Mouse (Mus musculus) neural tube, embryonic 11.5 days (tissue): ENCODE measurements at regions not wholly inside any gene's neighbourhood (a gene's known extent, or its start where the extent isn't known, plus 50 kb on each side); places are given as distances from the start of the nearest gene placed in this dataset.

Experiments used
- ATAC-seq: fragments of 200-750 bp; cut with Nextera tagmentation; 2 replicates; pipeline ENCODE4 v1.8.0; 2017; ENCODE audit warnings: moderate number of reproducible peaks, mild to moderate bottlenecking, moderate TSS enrichment, moderate library complexity; ENCODE audit not compliant: insufficient read depth, low FRiP score, low TSS enrichment
- DNase-seq: peaks from one replicate; pipeline ENCODE4 v3.0.0-alpha.2; 2015; ENCODE audit warnings: low spot score
- H3K27ac ChIP-seq: fragments of 300-500 bp; sonication (generic); 2 replicates; pipeline ENCODE4 v1.5.1; 2014; ENCODE audit warnings: low read depth, mild to moderate bottlenecking, low read length
- H3K27me3 ChIP-seq: fragments of 300-500 bp; sonication (generic); 2 replicates; pipeline ENCODE4 v1.6.1; 2014; ENCODE audit warnings: mild to moderate bottlenecking, low read length, mixed read lengths; ENCODE audit not compliant: control insufficient read depth, insufficient read depth
- H3K36me3 ChIP-seq: fragments of 300-500 bp; sonication (generic); 2 replicates; pipeline ENCODE4 v1.6.1; 2014; ENCODE audit warnings: mild to moderate bottlenecking, low read length, moderate library complexity, mixed read lengths; ENCODE audit not compliant: control insufficient read depth, insufficient read depth
- H3K4me1 ChIP-seq: fragments of 300-500 bp; sonication (generic); 2 replicates; pipeline ENCODE4 v1.6.1; 2014; ENCODE audit warnings: low read length, mixed read lengths; ENCODE audit not compliant: control insufficient read depth, insufficient read depth
- H3K4me2 ChIP-seq: fragments of 300-500 bp; sonication (generic); 2 replicates; pipeline ENCODE4 v1.6.1; 2014; ENCODE audit warnings: low read depth, mild to moderate bottlenecking, moderate library complexity
- H3K4me3 ChIP-seq: fragments of 300-500 bp; sonication (generic); 2 replicates; pipeline ENCODE4 v1.5.1; 2014; ENCODE audit warnings: low read depth, low read length
- H3K9ac ChIP-seq: fragments of 300-500 bp; sonication (generic); 2 replicates; pipeline ENCODE4 v1.6.1; 2014; ENCODE audit warnings: mild to moderate bottlenecking, low read length
- H3K9me3 ChIP-seq: fragments of 300-500 bp; sonication (generic); 2 replicates; pipeline ENCODE4 v1.6.1; 2016; ENCODE audit warnings: low read length; ENCODE audit not compliant: control insufficient read depth
- WGBS: fragments of 180-500 bp; shearing (Covaris S2); extraction: QIAGEN DNeasy Blood & Tissue Kit; methylation state at CpG from one replicate; pipeline ENCODE4 v1.1.7; 2014; 5-methylcytosine and 5-hydroxymethylcytosine counted together

DNA sequence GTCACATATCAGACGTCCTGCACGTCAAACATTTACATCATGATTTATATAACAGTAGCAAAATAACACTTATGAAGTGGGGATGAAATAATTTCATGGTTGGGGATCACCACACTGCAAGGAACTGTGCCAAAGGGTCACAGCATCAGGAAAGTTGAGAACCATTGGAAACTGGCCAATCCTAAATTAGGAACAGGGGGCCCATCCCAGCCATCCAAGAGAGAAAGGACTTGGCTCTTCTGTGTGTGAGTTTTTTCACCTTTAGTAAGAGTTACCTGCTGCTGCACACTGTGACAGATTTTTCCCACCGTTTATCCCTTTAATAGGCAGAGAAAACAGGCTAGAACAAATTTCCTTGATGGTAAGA, 141.2 kb upstream of the Hs6st1 start:
- Histone ChIP-seq H3K9me3 (no peaks in the 10 kb centered on the region), H3K4me2 (no peak overlapping the region), H3K27me3 (no peaks in the 10 kb centered on the region), H3K4me1 (no peaks in the 10 kb centered on the region), H3K27ac (no peak overlapping the region), H3K36me3 (no peaks in the 10 kb centered on the region), H3K9ac (no peak overlapping the region), H3K4me3 (no peak overlapping the region)
- ATAC-seq (no peak), DNase-seq (no peak)
- WGBS: 57% methylated on average over 3 of the region's 3 CpGs

DNA sequence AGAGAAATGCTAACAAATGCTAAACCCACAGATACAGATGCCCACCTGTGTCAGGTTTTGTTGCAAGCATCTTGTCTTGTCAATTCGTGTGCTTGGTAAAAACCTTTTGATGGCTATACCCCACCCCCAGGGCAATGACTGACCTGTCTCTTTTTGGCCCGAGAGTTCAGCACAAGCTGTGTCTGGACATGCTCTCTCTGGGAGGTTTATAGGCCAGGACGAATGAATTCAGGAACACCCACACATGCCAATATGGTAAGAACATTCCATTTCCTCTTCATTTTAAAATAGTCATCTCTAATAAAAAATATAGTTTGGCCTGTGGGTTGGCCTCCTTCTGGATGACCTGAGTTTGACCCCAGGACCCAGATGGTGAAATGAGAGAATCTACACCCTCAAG, 137.8 kb upstream of the Hs6st1 start:
- no peak overlapping the region for H3K4me2 ChIP-seq
- no peaks in the 10 kb centered on the region for H3K9me3 ChIP-seq
- ATAC-seq (no peak), DNase-seq (no peak)
- 56% methylated on average over 3 of the region's 3 CpGs for WGBS
- no peak overlapping the region for H3K4me3 ChIP-seq
- no peaks in the 10 kb centered on the region for H3K36me3 ChIP-seq
- no peaks in the 10 kb centered on the region for H3K27me3 ChIP-seq
- no peak overlapping the region for H3K27ac ChIP-seq
- no peak overlapping the region for H3K9ac ChIP-seq
- no peaks in the 10 kb centered on the region for H3K4me1 ChIP-seq

DNA sequence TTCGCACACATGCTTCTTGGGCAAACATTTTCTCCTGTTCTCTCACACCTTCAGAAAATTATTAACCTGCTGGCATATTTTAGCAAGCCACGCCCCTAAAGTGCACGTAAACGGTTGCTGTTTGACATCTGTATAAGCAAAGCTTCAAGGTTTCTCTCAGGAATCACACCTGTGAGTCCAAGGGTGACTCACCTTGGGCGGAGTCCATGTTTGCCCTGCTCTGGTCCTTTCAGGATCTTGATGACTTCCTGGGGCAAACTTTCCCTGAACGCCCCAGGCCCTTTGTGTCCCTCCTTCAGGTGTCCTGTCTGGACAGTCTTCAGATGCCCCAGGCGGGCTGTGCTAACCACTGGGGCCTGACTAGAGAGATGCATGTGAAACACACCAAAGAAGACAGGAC, 137.1 kb upstream of the Hs6st1 start:
- H3K27ac ChIP-seq: no peak overlapping the region
- 90% methylated on average over 7 of the region's 7 CpGs for WGBS
- no peak overlapping the region for H3K4me2 ChIP-seq
- H3K4me3 ChIP-seq: no peak overlapping the region
- no peaks in the 10 kb centered on the region for H3K36me3 ChIP-seq
- no peaks in the 10 kb centered on the region for H3K9me3 ChIP-seq
- no peak overlapping the region for H3K9ac ChIP-seq
- H3K27me3 ChIP-seq: no peaks in the 10 kb centered on the region
- no peaks in the 10 kb centered on the region for H3K4me1 ChIP-seq
- ATAC-seq (no peak), DNase-seq (no peak)

DNA sequence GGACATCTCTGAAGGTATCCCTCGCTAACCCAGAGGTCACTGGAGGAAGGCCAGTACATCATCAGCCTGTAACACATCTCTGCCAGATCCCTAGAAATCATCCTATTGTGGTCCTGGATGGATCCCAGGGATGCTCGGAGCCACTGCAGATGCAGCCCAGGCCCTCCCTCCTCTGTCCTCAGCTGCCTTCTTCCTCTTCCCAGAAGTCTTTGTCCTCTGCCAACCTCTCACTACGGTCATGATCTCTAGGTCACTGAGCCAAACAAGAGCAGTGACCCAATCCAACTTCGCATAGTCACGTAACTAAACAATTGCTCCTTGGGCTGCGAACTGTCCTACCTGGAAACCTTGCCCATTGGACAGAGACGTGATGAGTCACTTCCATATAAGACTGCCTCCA, 134.7 kb upstream of the Hs6st1 start:
- WGBS: 89% methylated on average over 7 of the region's 7 CpGs
- no peak for DNase-seq
- no peak for ATAC-seq

DNA sequence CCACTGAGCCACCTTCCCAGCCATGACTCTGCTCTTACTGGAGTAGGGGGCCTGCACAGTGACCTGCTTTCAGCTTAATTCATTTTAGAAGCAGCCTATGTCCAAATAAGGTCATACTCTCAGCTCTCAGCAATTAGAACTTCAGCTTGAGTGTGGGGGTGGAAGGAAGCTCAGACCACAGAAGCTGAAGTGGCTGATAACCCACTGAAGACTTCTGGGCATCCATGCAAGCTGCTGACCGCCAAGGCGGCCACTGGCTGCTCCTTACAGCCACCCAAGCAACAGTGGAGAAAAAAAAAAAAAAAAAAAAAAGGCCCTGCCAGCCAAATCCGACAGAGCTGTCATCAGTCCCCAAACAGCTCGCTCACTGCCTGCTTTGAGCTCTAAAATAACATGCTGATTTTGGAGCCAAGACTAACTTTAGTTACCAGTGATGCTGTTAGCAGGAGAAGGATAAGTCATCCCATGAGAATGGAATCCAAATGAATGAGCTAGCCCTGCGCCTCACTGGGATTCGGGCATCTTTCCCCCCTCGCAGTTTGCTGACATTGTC, 133.0 kb upstream of the Hs6st1 start:
- no peak overlapping the region for H3K27ac ChIP-seq
- no peaks in the 10 kb centered on the region for H3K4me1 ChIP-seq
- WGBS: 82% methylated on average over 7 of the region's 7 CpGs
- H3K36me3 ChIP-seq: no peaks in the 10 kb centered on the region
- no peak overlapping the region for H3K9ac ChIP-seq
- ATAC-seq (no peak), DNase-seq (no peak)
- H3K27me3 ChIP-seq: no peaks in the 10 kb centered on the region
- H3K4me3 ChIP-seq: no peak overlapping the region
- no peak overlapping the region for H3K4me2 ChIP-seq
- H3K9me3 ChIP-seq: no peaks in the 10 kb centered on the region

More for the DNA sequence above, 134.7 kb upstream of the Hs6st1 start:
- no peaks in the 10 kb centered on the region for H3K9me3 ChIP-seq
- no peak overlapping the region for H3K9ac ChIP-seq
- no peaks in the 10 kb centered on the region for H3K4me1 ChIP-seq
- no peak overlapping the region for H3K27ac ChIP-seq
- no peak overlapping the region for H3K4me3 ChIP-seq
- no peaks in the 10 kb centered on the region for H3K27me3 ChIP-seq
- H3K4me2 ChIP-seq: no peak overlapping the region
- no peaks in the 10 kb centered on the region for H3K36me3 ChIP-seq

DNA sequence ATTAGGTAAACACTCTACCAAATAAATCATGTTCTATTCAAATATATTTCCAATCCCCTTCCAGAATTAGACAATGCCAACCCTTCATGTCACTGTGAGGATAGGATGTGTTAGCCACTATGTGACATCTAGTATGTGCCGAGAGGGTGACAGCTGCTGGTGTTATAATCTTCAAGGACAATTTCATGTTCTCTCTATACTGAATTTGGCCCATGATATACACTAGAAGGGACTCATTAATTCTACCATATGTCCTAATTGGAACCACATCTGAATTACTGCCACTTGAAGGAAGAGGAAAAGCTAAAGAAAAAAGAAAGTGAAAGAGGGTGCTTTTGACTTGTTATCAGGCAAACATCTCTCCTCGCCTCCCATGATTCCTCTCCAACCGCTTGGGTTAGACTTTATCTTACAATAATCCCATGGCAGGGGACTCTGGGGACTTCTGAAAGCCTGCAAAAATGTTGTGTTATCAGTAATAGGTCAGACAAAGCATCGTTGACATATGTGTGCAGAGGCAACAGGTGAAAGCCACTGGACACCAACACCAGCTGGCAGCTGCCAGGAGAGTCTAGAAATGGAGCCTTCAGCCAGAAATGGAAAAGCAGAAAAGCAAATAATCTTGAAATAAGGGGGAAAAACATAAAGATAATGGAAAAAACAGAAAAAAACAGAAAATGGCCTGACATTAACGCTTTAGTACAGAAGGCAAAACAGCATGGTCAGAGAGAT, 131.7 kb upstream of the Hs6st1 start:
- ATAC-seq: no peak
- H3K4me3 ChIP-seq: no peak overlapping the region
- no peak for DNase-seq
- H3K27ac ChIP-seq: no peak overlapping the region
- H3K36me3 ChIP-seq: no peaks in the 10 kb centered on the region
- H3K9ac ChIP-seq: no peak overlapping the region
- no peaks in the 10 kb centered on the region for H3K27me3 ChIP-seq
- peaks cover 3% of the 10 kb centered on the region; the same call in 1 of the 2 replicates for H3K4me1 ChIP-seq
- H3K9me3 ChIP-seq: no peaks in the 10 kb centered on the region
- no peak overlapping the region for H3K4me2 ChIP-seq
- 81% methylated on average over 5 of the region's 5 CpGs for WGBS

DNA sequence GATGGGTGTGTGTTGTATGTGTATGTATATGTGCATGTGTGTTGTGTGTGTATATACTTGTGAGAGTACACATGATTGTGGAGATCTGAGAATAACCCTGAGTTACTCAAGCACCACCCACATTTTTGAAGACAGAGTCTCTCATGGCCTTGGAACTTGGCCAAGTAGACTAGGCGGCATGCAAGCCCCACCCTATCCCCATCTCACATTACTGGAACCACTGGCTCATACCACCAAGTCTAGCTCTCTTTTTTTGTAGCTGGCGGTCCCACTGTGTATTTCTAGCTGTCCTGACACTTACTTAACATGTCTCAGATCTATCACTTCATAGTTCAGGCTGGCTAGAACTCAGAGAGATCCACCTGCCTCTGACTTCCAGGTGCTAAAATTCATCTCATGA, 128.0 kb upstream of the Hs6st1 start:
- 86% methylated on average over 2 of the region's 2 CpGs for WGBS

DNA sequence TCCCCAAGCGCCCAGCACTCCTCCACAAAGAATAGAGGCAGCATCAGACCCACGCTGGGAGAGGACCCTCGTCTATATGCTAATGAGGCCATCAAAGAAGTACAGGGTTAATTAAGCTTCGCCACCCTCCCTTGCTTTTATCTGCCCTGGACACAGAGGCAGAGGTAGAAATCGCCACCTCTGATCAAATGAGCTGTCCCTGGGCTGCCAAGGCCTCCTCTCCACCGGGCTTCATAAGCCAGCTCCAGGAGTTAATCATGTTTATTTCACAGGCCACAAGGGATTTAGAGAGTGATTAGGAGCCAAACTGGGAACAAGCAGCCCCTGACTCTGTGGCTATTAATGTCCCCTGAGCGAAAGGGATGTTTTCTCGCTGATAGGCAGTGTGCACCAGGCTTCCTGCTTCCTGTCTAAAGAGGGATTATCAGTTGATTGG, 126.5 kb upstream of the Hs6st1 start:
- peak; percentile 75 for ATAC-seq
- no peak overlapping the region for H3K4me3 ChIP-seq
- no peak for DNase-seq
- no peaks in the 10 kb centered on the region for H3K36me3 ChIP-seq
- 26% methylated on average over 8 of the region's 8 CpGs for WGBS
- no peaks in the 10 kb centered on the region for H3K27me3 ChIP-seq
- no peak overlapping the region for H3K9ac ChIP-seq
- no peaks in the 10 kb centered on the region for H3K9me3 ChIP-seq
- H3K4me2 ChIP-seq: no peak overlapping the region
- H3K4me1 ChIP-seq: peaks cover 16% of the 10 kb centered on the region
- H3K27ac ChIP-seq: peak overlapping the region; percentile 44; the same call in 1 of the 2 replicates

More for the DNA sequence above, 128.0 kb upstream of the Hs6st1 start:
- Histone ChIP-seq H3K4me2 (no peak overlapping the region), H3K27ac (no peak overlapping the region), H3K27me3 (no peaks in the 10 kb centered on the region), H3K9ac (no peak overlapping the region), H3K36me3 (no peaks in the 10 kb centered on the region), H3K4me3 (no peak overlapping the region), H3K4me1 (peaks cover 16% of the 10 kb centered on the region), H3K9me3 (no peaks in the 10 kb centered on the region)
- DNase-seq (no peak), ATAC-seq (no peak)

DNA sequence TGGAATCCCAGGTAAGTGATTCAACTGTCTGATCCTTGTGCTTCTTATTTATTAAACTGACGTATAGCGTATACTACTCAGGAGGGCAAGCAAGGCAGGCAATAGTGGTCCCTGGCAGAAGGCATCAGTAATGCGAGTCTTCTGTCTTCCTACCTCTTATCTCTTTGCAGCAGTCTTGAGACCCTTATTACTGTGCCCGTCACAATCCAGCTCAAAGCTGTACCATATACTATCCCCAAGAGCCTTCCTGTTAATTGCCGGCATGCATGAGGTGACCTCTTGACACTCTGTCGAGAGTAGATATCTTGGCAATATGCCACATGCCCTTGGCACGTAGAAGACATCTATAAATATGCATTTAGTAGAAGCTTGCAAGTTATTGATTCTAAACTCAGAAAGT, 126.0 kb upstream of the Hs6st1 start:
- Histone ChIP-seq H3K36me3 (no peaks in the 10 kb centered on the region), H3K9ac (no peak overlapping the region), H3K4me2 (no peak overlapping the region), H3K27ac (no peak overlapping the region), H3K27me3 (no peaks in the 10 kb centered on the region), H3K4me1 (peaks cover 16% of the 10 kb centered on the region), H3K9me3 (peaks cover 2% of the 10 kb centered on the region; the same call in 1 of the 2 replicates), H3K4me3 (no peak overlapping the region)
- 79% methylated on average over 7 of the region's 7 CpGs for WGBS
- ATAC-seq (no peak), DNase-seq (no peak)
